Mouse (Mus musculus) stomach, postnatal 0 days (tissue): ENCODE data around the gene Hist1h3e.
"Not testable (repeated sequence)": the region's sequence is repeated elsewhere in the genome, so short reads cannot be mapped to it uniquely, and the experiment has no call there.

Experiments used
- CTCF ChIP-seq: IDR thresholded peaks from 2 replicates; pipeline ENCODE4 v1.5.1; 2016; ENCODE audit warnings: antibody characterized with exemption, low read depth, mild to moderate bottlenecking, moderate library complexity
- EP300 ChIP-seq: optimal IDR thresholded peaks from 2 replicates; pipeline ENCODE3; 2016; ENCODE audit warnings: antibody characterized with exemption

DNA sequence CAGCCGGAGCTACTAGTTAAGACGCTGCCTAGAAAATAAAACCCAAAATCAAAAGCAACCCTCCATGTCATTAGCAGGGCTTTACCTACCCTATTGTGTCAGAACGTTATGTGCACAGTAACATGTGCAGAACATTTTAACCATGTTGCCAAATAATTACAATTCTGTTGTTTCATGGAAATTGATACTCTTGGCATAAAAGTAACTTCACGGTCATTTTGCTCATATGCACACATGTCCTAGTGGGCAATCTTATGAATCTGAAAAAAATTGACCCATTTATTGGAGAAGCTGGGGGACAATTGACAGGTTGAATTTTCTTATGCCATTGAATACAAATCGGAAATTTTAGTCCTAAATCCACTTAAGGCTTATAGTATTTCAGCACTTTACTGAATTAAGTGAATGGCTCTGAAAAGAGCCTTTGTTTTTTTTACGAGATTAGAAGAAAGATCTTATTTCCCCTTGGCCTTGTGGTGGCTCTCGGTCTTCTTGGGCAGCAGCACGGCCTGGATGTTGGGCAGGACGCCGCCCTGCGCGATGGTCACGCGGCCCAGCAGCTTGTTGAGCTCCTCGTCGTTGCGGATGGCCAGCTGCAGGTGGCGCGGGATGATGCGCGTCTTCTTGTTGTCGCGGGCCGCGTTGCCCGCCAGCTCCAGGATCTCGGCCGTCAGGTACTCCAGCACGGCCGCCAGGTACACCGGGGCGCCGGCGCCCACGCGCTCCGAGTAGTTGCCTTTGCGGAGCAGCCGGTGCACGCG, 8.3 kb upstream of the Hist1h3e start:
- TF ChIP-seq CTCF: 0 out of 2 replicates have a peak, but pooled peaks have one; percentile 10
- TF ChIP-seq EP300: not testable (repeated sequence)
